In the genomic region with DNA sequence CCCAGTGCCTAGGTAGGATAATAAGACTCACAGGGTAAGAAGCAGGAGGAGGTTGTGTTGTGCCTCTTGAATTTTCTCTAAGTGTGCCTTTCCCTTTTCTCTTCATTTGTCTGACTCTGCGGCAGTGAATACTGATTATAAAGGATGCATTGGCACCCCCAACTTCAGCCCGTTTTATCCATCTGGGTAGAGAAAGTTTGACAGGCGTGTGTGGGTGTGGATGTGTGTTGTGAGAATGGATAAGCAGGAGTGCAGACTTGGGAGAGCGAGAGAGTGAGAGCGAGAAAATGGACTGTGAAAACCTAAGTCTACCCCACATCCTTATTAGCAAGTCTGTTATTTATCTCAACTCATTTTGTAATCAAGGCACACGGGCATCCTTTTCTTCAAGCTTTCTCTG, we compare ENCODE assay signal across 22 mouse cellular contexts.
DNase-seq lines count a peak whose midpoint lies in the region; TF ChIP-seq lines count a peak whose summit lies in the region.
"Had no signal": no experiment of that assay in that cellular context is flagged by ENCODE, and none has a peak within 500 bp of the region (broad histone marks: within the 10 kb centered on the region; RNA-seq: fewer than 3 reads in every experiment).

No protein-coding gene starts in this region.

- WGBS in heart, adult 2 months: 80% methylated on average over 6 of the region's 6 CpGs

- no peak overlapping the region for H3K9ac ChIP-seq in heart, adult 2 months (ENCODE audit: low read depth, low read length)
- H3K9ac ChIP-seq: heart, embryonic 12.5 days; hindbrain, embryonic 13.5 days; liver, embryonic 12.5 days; neural tube, embryonic 15.5 days; stomach, embryonic 15.5 days had no signal

- intact Hi-C loops in left cerebral cortex, postnatal 4 days (cut with DNase I): no loop called here
- intact Hi-C loops in left cerebral cortex, postnatal 14 days (cut with DNase I): no loop called here
- intact Hi-C loops in heart, adult 2 months (cut with DNase I): no loop called here

- no peaks in the 10 kb centered on the region for H3K27me3 ChIP-seq in heart, adult 2 months (ENCODE audit: control insufficient read depth, insufficient read depth, low read length)
- H3K27me3 ChIP-seq: heart, embryonic 12.5 days; hindbrain, embryonic 13.5 days; liver, embryonic 12.5 days; megakaryocyte, embryonic 14.5 days; neural tube, embryonic 15.5 days; stomach, embryonic 15.5 days had no signal

- peak; percentile 18 to 40 for DNase-seq in left cerebral cortex, adult 9 months (ENCODE audit: low spot score in 2 of 2)
- DNase-seq in left cerebral cortex, postnatal 4 days: no peak
- peak; percentile 10 to 60 for DNase-seq in frontal cortex, adult 2 months (ENCODE audit: extremely low spot score in 1 of 2, low spot score in 1 of 2)
- DNase-seq in layer of hippocampus, adult 8-10 months (ENCODE audit: low spot score in 2 of 2): peak; percentile 54 to 70
- DNase-seq in left cerebral cortex, postnatal 14 days (ENCODE audit: low spot score in 2 of 2): peak; percentile 40 to 41
- no peak for DNase-seq in kidney, adult 8-10 months
- DNase-seq in heart, adult 2 months: no peak
- no peak for DNase-seq in adipocyte (ENCODE audit: low spot score)
- DNase-seq: adrenal gland, postnatal 36 days; cerebellum, adult 2 months; heart, postnatal 14 days; kidney, postnatal 36 days; lung, adult 2 months; midbrain, embryonic 14.5 days; spleen, adult 18-20 months had no signal

- TF ChIP-seq EP300 in heart, adult 2 months (IDR thresholded peaks at IDR 0.05; ENCODE audit: insufficient read depth, low read depth, low read length): no peak

- no peak overlapping the region for H3K27ac ChIP-seq in heart, adult 2 months
- H3K27ac ChIP-seq: embryonic facial prominence, embryonic 10.5 days; hindbrain, embryonic 13.5 days; liver, embryonic 12.5 days; neural tube, embryonic 15.5 days; stomach, embryonic 15.5 days had no signal

- no peak for TF ChIP-seq CTCF in heart, adult 2 months (IDR thresholded peaks at IDR 0.05)

- H3K4me1 ChIP-seq in heart, adult 2 months (ENCODE audit: control insufficient read depth, insufficient read depth, low read length): no peaks in the 10 kb centered on the region; the same call in 1 of the 2 replicates
- H3K4me1 ChIP-seq: embryonic facial prominence, embryonic 10.5 days; hindbrain, embryonic 13.5 days; liver, embryonic 12.5 days; megakaryocyte, embryonic 14.5 days; neural tube, embryonic 15.5 days; stomach, embryonic 15.5 days had no signal

- H3K36me3 ChIP-seq in heart, adult 2 months (ENCODE audit: control insufficient read depth, insufficient read depth, low read length): peaks cover 2% of the 10 kb centered on the region; the same call in 1 of the 2 replicates
- H3K36me3 ChIP-seq: embryonic facial prominence, embryonic 10.5 days; heart, embryonic 12.5 days; hindbrain, embryonic 13.5 days; liver, embryonic 12.5 days; neural tube, embryonic 15.5 days; stomach, embryonic 15.5 days had no signal

- H3K4me3 ChIP-seq in heart, adult 2 months: no peak overlapping the region
- H3K4me3 ChIP-seq: embryonic facial prominence, embryonic 10.5 days; heart, embryonic 12.5 days; hindbrain, embryonic 13.5 days; liver, embryonic 12.5 days; megakaryocyte, embryonic 14.5 days; neural tube, embryonic 15.5 days; stomach, embryonic 15.5 days had no signal

- no peak for TF ChIP-seq POLR2A in heart, adult 2 months (IDR thresholded peaks at IDR 0.05; ENCODE audit: insufficient read depth, low read depth, low read length)

- no peaks in the 10 kb centered on the region for H3K79me2 ChIP-seq in heart, adult 2 months (replicated peaks; ENCODE audit: control insufficient read depth, insufficient read depth, low read length)

Comparison
In these comparisons a context has a peak if more than half of its experiments do, and no peak if none do; other contexts are left out.
1. DNase-seq: peak in left cerebral cortex, adult 9 months (2 of 2), frontal cortex, adult 2 months (2 of 2), layer of hippocampus, adult 8-10 months (2 of 2) and left cerebral cortex, postnatal 14 days (2 of 2); none in left cerebral cortex, postnatal 4 days (single experiment), kidney, adult 8-10 months (0 of 2), heart, adult 2 months (0 of 2) and adipocyte (single experiment).